Mouse (Mus musculus) brain, embryonic 18.5 days (tissue): ENCODE data around the gene Scarb1.
"Not testable (repeated sequence)": the region's sequence is repeated elsewhere in the genome, so short reads cannot be mapped to it uniquely, and the experiment has no call there.

Source experiments
- DNase-seq: peaks from one replicate; pipeline ENCODE4 v3.0.0-alpha.2; 2012; ENCODE audit warnings: low read depth, low spot score

The Scarb1 gene

GRCm38 (mm10) chr5:125340547-125341262 lies at the start of gene Scarb1:
Gene Scarb1 (minus strand): TSS chr5:125341094.
- DNase-seq = no peak

- DNase-seq = no peak
Observed at GRCm38 (mm10) chr5:125389579-125390441, 48.9 kb upstream of the Scarb1 start, which contains the start of gene Ubc. Gene Ubc (minus strand): TSS chr5:125390202.

- DNase-seq = no peak
Observed at GRCm38 (mm10) chr5:125389131-125389578, 48.3 kb upstream of the Scarb1 start, which contains the start of gene Gm10382. Gene Gm10382 (plus strand): TSS chr5:125389322.

GRCm38 (mm10) chr5:125388358-125389092 lies 47.6 kb upstream of the Scarb1 start:
- DNase-seq = no peak

- DNase-seq = not testable (repeated sequence)
Observed at GRCm38 (mm10) chr5:125387295-125387694, 46.4 kb upstream of the Scarb1 start.

- DNase-seq = no peak
Observed at GRCm38 (mm10) chr5:125385215-125385940, 44.5 kb upstream of the Scarb1 start.

- no peak for DNase-seq
Observed at GRCm38 (mm10) chr5:125384512-125385214, 43.8 kb upstream of the Scarb1 start.

- no peak for DNase-seq
Observed at GRCm38 (mm10) chr5:125383637-125384420, 42.9 kb upstream of the Scarb1 start.

- DNase-seq = no peak
Observed at GRCm38 (mm10) chr5:125382673-125383558, 42.0 kb upstream of the Scarb1 start.

- no peak for DNase-seq
Observed at GRCm38 (mm10) chr5:125381954-125382672, 41.2 kb upstream of the Scarb1 start.

GRCm38 (mm10) chr5:125378919-125379318 lies 38.0 kb upstream of the Scarb1 start:
- no peak for DNase-seq

GRCm38 (mm10) chr5:125377214-125377613 lies 36.3 kb upstream of the Scarb1 start:
- no peak for DNase-seq

- DNase-seq = no peak
Observed at GRCm38 (mm10) chr5:125375871-125376270, 35.0 kb upstream of the Scarb1 start.

GRCm38 (mm10) chr5:125372027-125372426 lies 31.1 kb upstream of the Scarb1 start:
- DNase-seq = no peak

- DNase-seq = no peak
Observed at GRCm38 (mm10) chr5:125370950-125371693, 30.2 kb upstream of the Scarb1 start.

- DNase-seq = no peak
Observed at GRCm38 (mm10) chr5:125368568-125368967, 27.7 kb upstream of the Scarb1 start.

- DNase-seq = no peak
Observed at GRCm38 (mm10) chr5:125368156-125368555, 27.3 kb upstream of the Scarb1 start.
